ENCODE assay signal across 29 mouse cellular contexts in the genomic region with DNA sequence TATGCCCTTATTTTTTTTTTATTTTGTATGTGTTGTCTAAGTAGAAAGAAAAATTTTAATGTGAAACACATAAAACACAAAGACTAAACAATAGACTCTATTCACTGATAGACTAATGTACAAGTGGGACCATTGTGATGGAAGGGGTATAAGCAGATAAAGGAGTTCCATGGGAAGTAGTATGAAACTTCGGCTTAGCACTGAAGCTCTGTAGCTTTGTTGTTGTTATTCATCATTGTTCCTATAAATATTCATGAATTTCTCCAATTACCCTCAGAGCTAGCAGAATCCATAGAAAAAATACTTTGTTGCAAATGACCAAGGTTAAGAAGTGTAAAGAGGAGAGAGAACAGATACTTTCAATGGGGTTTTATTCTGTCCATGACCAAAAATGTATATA.
DNase-seq lines count a peak whose midpoint lies in the region; ATAC-seq and TF ChIP-seq lines count a peak whose summit lies in the region.
"Had no signal": no experiment of that assay in that cellular context is flagged by ENCODE, and none has a peak within 500 bp of the region (broad histone marks: within the 10 kb centered on the region; RNA-seq: fewer than 3 reads in every experiment).

No protein-coding gene starts in this region.

- TF ChIP-seq POLR2A in brain, embryonic 14.5 days (IDR thresholded peaks at IDR 0.05; ENCODE audit: borderline replicate concordance, extremely low read depth, insufficient read depth, insufficient read length, poor library complexity, severe bottlenecking): no peak

- no peak for TF ChIP-seq CTCF in brain, embryonic 14.5 days (IDR thresholded peaks at IDR 0.05; ENCODE audit: borderline replicate concordance, extremely low read depth, insufficient read depth, insufficient read length)

- ATAC-seq in forebrain, embryonic 13.5 days: peak; percentile 58; the same call in 1 of the 2 replicates
- 0 out of 2 replicates have a peak, but pooled peaks have one; percentile 45 for ATAC-seq in hindbrain, embryonic 11.5 days (ENCODE audit: low FRiP score)
- 0 out of 2 replicates have a peak, but pooled peaks have one; percentile 55 for ATAC-seq in midbrain, embryonic 13.5 days
- no peak for ATAC-seq in midbrain, embryonic 16.5 days
- ATAC-seq: hindbrain, embryonic 16.5 days; intestine, embryonic 15.5 days; Patski had no signal

- no peaks in the 10 kb centered on the region for H3K9me3 ChIP-seq in forebrain, embryonic 13.5 days (replicated peaks)
- H3K9me3 ChIP-seq in forebrain, embryonic 10.5 days: no peaks in the 10 kb centered on the region
- H3K9me3 ChIP-seq in hindbrain, embryonic 11.5 days (ENCODE audit: control insufficient read depth, low read length): no peaks in the 10 kb centered on the region
- no peaks in the 10 kb centered on the region for H3K9me3 ChIP-seq in hindbrain, embryonic 10.5 days
- H3K9me3 ChIP-seq in midbrain, embryonic 13.5 days: no peaks in the 10 kb centered on the region
- H3K9me3 ChIP-seq in midbrain, embryonic 16.5 days (replicated peaks; ENCODE audit: control insufficient read depth, low read length, poor library complexity, severe bottlenecking): no peaks in the 10 kb centered on the region
- H3K9me3 ChIP-seq: embryonic facial prominence, embryonic 12.5 days; embryonic facial prominence, embryonic 15.5 days; G1E; heart, embryonic 10.5 days; heart, embryonic 13.5 days; hindbrain, embryonic 13.5 days; intestine, embryonic 15.5 days had no signal

- H3K4me3 ChIP-seq in forebrain, embryonic 13.5 days: no peak overlapping the region
- H3K4me3 ChIP-seq in forebrain, embryonic 10.5 days: no peak overlapping the region
- no peak overlapping the region for H3K4me3 ChIP-seq in hindbrain, embryonic 11.5 days (ENCODE audit: low read depth, low read length)
- no peak overlapping the region for H3K4me3 ChIP-seq in hindbrain, embryonic 10.5 days
- H3K4me3 ChIP-seq in midbrain, embryonic 13.5 days (replicated peaks): no peak overlapping the region
- H3K4me3 ChIP-seq in midbrain, embryonic 16.5 days (ENCODE audit: low read depth, low read length): no peak overlapping the region
- H3K4me3 ChIP-seq: embryonic facial prominence, embryonic 12.5 days; embryonic facial prominence, embryonic 15.5 days; heart, adult 2 months; heart, embryonic 10.5 days; heart, embryonic 13.5 days; hindbrain, embryonic 13.5 days; intestine, embryonic 15.5 days had no signal

- no peaks in the 10 kb centered on the region for H3K27me3 ChIP-seq in forebrain, embryonic 13.5 days
- no peaks in the 10 kb centered on the region for H3K27me3 ChIP-seq in forebrain, embryonic 10.5 days (ENCODE audit: poor library complexity, severe bottlenecking)
- H3K27me3 ChIP-seq in hindbrain, embryonic 11.5 days (ENCODE audit: control insufficient read depth, insufficient read depth, low read length): no peaks in the 10 kb centered on the region
- H3K27me3 ChIP-seq in hindbrain, embryonic 10.5 days (ENCODE audit: insufficient read depth, poor library complexity, severe bottlenecking): no peaks in the 10 kb centered on the region
- no peaks in the 10 kb centered on the region for H3K27me3 ChIP-seq in midbrain, embryonic 13.5 days
- no peaks in the 10 kb centered on the region for H3K27me3 ChIP-seq in midbrain, embryonic 16.5 days (ENCODE audit: control insufficient read depth, insufficient read depth, low read depth, low read length)
- H3K27me3 ChIP-seq: CH12.LX; embryonic facial prominence, embryonic 12.5 days; embryonic facial prominence, embryonic 15.5 days; heart, embryonic 13.5 days; hindbrain, embryonic 13.5 days; intestine, embryonic 15.5 days had no signal

- DNase-seq in forebrain, embryonic 10.5 days (ENCODE audit: extremely low spot score, low spot score): no peak
- no peak for DNase-seq in hindbrain, embryonic 11.5 days (ENCODE audit: low spot score)
- no peak for DNase-seq in hindbrain, embryonic 10.5 days (ENCODE audit: low spot score)
- peak; percentile 31 for DNase-seq in brain, embryonic 14.5 days (ENCODE audit: low read depth)
- DNase-seq: adrenal gland, postnatal 10 days; adrenal gland, postnatal 36 days; B cell, adult 2 months; cerebellum, adult 11 months; cerebellum, adult 2 months; cerebellum, adult 9-11 months; cerebellum, postnatal 25 days; gastrocnemius, postnatal 10 days; gastrocnemius, postnatal 36 days; heart, adult 2 months; heart, postnatal 14 days; heart, postnatal 4 days had no signal

- H3K4me1 ChIP-seq in forebrain, embryonic 13.5 days: no peaks in the 10 kb centered on the region
- H3K4me1 ChIP-seq in forebrain, embryonic 10.5 days: no peaks in the 10 kb centered on the region
- H3K4me1 ChIP-seq in hindbrain, embryonic 11.5 days (replicated peaks; ENCODE audit: control insufficient read depth, insufficient read depth, low read length): no peaks in the 10 kb centered on the region
- H3K4me1 ChIP-seq in hindbrain, embryonic 10.5 days (replicated peaks): no peaks in the 10 kb centered on the region
- no peaks in the 10 kb centered on the region for H3K4me1 ChIP-seq in midbrain, embryonic 13.5 days (replicated peaks)
- H3K4me1 ChIP-seq in midbrain, embryonic 16.5 days (ENCODE audit: control insufficient read depth, insufficient read depth, low read length): no peaks in the 10 kb centered on the region
- H3K4me1 ChIP-seq: embryonic facial prominence, embryonic 12.5 days; embryonic facial prominence, embryonic 15.5 days; heart, embryonic 10.5 days; heart, embryonic 13.5 days; hindbrain, embryonic 13.5 days; intestine, embryonic 15.5 days had no signal

- no peaks in the 10 kb centered on the region for H3K36me3 ChIP-seq in forebrain, embryonic 13.5 days (ENCODE audit: poor library complexity, severe bottlenecking)
- H3K36me3 ChIP-seq in forebrain, embryonic 10.5 days (replicated peaks): no peaks in the 10 kb centered on the region
- H3K36me3 ChIP-seq in hindbrain, embryonic 11.5 days (ENCODE audit: control insufficient read depth, insufficient read depth, low read length): no peaks in the 10 kb centered on the region
- H3K36me3 ChIP-seq in hindbrain, embryonic 10.5 days: no peaks in the 10 kb centered on the region
- no peaks in the 10 kb centered on the region for H3K36me3 ChIP-seq in midbrain, embryonic 13.5 days
- H3K36me3 ChIP-seq in midbrain, embryonic 16.5 days (ENCODE audit: control insufficient read depth, insufficient read depth, low read length): no peaks in the 10 kb centered on the region
- H3K36me3 ChIP-seq: embryonic facial prominence, embryonic 12.5 days; embryonic facial prominence, embryonic 15.5 days; G1E; heart, embryonic 10.5 days; heart, embryonic 13.5 days; hindbrain, embryonic 13.5 days; intestine, embryonic 15.5 days had no signal

- no peak overlapping the region for H3K27ac ChIP-seq in forebrain, embryonic 13.5 days
- no peak overlapping the region for H3K27ac ChIP-seq in forebrain, embryonic 10.5 days
- H3K27ac ChIP-seq in hindbrain, embryonic 11.5 days (ENCODE audit: low read depth, low read length): no peak overlapping the region
- H3K27ac ChIP-seq in hindbrain, embryonic 10.5 days: no peak overlapping the region
- H3K27ac ChIP-seq in midbrain, embryonic 13.5 days: no peak overlapping the region
- no peak overlapping the region for H3K27ac ChIP-seq in midbrain, embryonic 16.5 days (ENCODE audit: low read length)
- H3K27ac ChIP-seq: embryonic facial prominence, embryonic 12.5 days; embryonic facial prominence, embryonic 15.5 days; heart, adult 2 months; heart, embryonic 10.5 days; heart, embryonic 13.5 days; hindbrain, embryonic 13.5 days; intestine, embryonic 15.5 days had no signal

- H3K9ac ChIP-seq in forebrain, embryonic 13.5 days: no peak overlapping the region
- H3K9ac ChIP-seq in hindbrain, embryonic 11.5 days (ENCODE audit: low read depth, low read length): no peak overlapping the region
- H3K9ac ChIP-seq in midbrain, embryonic 13.5 days (replicated peaks): no peak overlapping the region
- no peak overlapping the region for H3K9ac ChIP-seq in midbrain, embryonic 16.5 days (ENCODE audit: low read depth, low read length)
- H3K9ac ChIP-seq: embryonic facial prominence, embryonic 12.5 days; embryonic facial prominence, embryonic 15.5 days; heart, embryonic 13.5 days; hindbrain, embryonic 13.5 days; intestine, embryonic 15.5 days had no signal

- 5% methylated on average over 1 of the region's 1 CpGs for WGBS in forebrain, embryonic 13.5 days
- WGBS in forebrain, embryonic 10.5 days: 47% methylated on average over 1 of the region's 1 CpGs
- WGBS in hindbrain, embryonic 11.5 days: 21% methylated on average over 1 of the region's 1 CpGs
- WGBS in hindbrain, embryonic 10.5 days: 54% methylated on average over 1 of the region's 1 CpGs
- WGBS in midbrain, embryonic 13.5 days: 20% methylated on average over 1 of the region's 1 CpGs
- 4% methylated on average over 1 of the region's 1 CpGs for WGBS in midbrain, embryonic 16.5 days

- no peak overlapping the region for H3K4me2 ChIP-seq in forebrain, embryonic 13.5 days
- H3K4me2 ChIP-seq in hindbrain, embryonic 11.5 days (replicated peaks; ENCODE audit: low read depth, low read length): no peak overlapping the region
- H3K4me2 ChIP-seq in midbrain, embryonic 13.5 days (replicated peaks): no peak overlapping the region
- no peak overlapping the region for H3K4me2 ChIP-seq in midbrain, embryonic 16.5 days (ENCODE audit: low read length)
- H3K4me2 ChIP-seq: embryonic facial prominence, embryonic 12.5 days; embryonic facial prominence, embryonic 15.5 days; heart, embryonic 13.5 days; hindbrain, embryonic 13.5 days; intestine, embryonic 15.5 days had no signal
